ENCODE assay signal across 9 mouse cellular contexts in genomic region chr6:142538503-142538902, GRCm38 (mm10). TPM values are rescaled to one million over a fixed set of nuclear protein-coding genes. Genes with fewer than 3 reads are reported as not detected.
DNase-seq lines count a peak whose midpoint lies in the region; ATAC-seq lines count a peak whose summit lies in the region.
"Had no signal": no experiment of that assay in that cellular context is flagged by ENCODE, and none has a peak within 500 bp of the region (broad histone marks: within the 10 kb centered on the region; RNA-seq: fewer than 3 reads in every experiment).

No protein-coding gene starts in this region.

- H3K27ac ChIP-seq in forebrain, embryonic 12.5 days: no peak overlapping the region

- no peaks in the 10 kb centered on the region for H3K4me1 ChIP-seq in forebrain, embryonic 12.5 days

- H3K9ac ChIP-seq in forebrain, embryonic 12.5 days: no peak overlapping the region

- H3K4me3 ChIP-seq in forebrain, embryonic 12.5 days (replicated peaks): no peak overlapping the region
- H3K4me3 ChIP-seq: erythroblast, embryonic 14.5 days had no signal

- no peaks in the 10 kb centered on the region for H3K9me3 ChIP-seq in forebrain, embryonic 12.5 days

- H3K27me3 ChIP-seq in forebrain, embryonic 12.5 days: no peaks in the 10 kb centered on the region

- no peak for ATAC-seq in forebrain, embryonic 12.5 days (ENCODE audit: low FRiP score)

- WGBS in forebrain, embryonic 12.5 days: 92% methylated on average over 17 of the region's 17 CpGs

- no peaks in the 10 kb centered on the region for H3K36me3 ChIP-seq in forebrain, embryonic 12.5 days (replicated peaks)

- peak; percentile 29 to 42 for DNase-seq in spleen, postnatal 36 days (ENCODE audit: low spot score in 2 of 2)
- no peak for DNase-seq in spleen, postnatal 14 days (ENCODE audit: low spot score in 2 of 2)
- DNase-seq in induced T-regulatory cell, adult 2 months (ENCODE audit: low read depth): peak; percentile 39
- peak; percentile 75 for DNase-seq in lung, postnatal 10 days
- no peak for DNase-seq in layer of hippocampus, adult 11-12 months (ENCODE audit: low spot score)
- no peak for DNase-seq in layer of hippocampus, adult 18-20 months (ENCODE audit: low spot score in 2 of 2)
- no peak for DNase-seq in embryo, embryonic 10 days (ENCODE audit: low spot score)

- no peak overlapping the region for H3K4me2 ChIP-seq in forebrain, embryonic 12.5 days

RNA-seq across cellular contexts. Expression of gene Ldhb, which starts 30.7 kb away (rescaled TPM):
- total RNA-seq in layer of hippocampus, adult 18-20 months (2021): 100 to 1,000 TPM; 589 to 628 TPM
- 422 and 446 TPM in 2 replicates for polyA plus RNA-seq in forebrain, embryonic 12.5 days (2016; fragmentation: Nextera tagmentation; extraction: Ambion mirVana)
- polyA plus RNA-seq: erythroblast, embryonic 14.5 days had no signal

RNA-seq across cellular contexts. Expression of gene Kcnj8, which starts 32.9 kb away (rescaled TPM):
- total RNA-seq in layer of hippocampus, adult 18-20 months (2021): 1 to 10 TPM; 1.6 to 2.2 TPM
- polyA plus RNA-seq in forebrain, embryonic 12.5 days (2016; fragmentation: Nextera tagmentation; extraction: Ambion mirVana): 4.9 and 5.5 TPM in 2 replicates
- polyA plus RNA-seq: erythroblast, embryonic 14.5 days had no signal

Comparison
In these comparisons a context has a peak if more than half of its experiments do, and no peak if none do; other contexts are left out.
1. DNase-seq: peak in spleen, postnatal 36 days (2 of 2), induced T-regulatory cell, adult 2 months (single experiment) and lung, postnatal 10 days (single experiment); none in spleen, postnatal 14 days (0 of 2), layer of hippocampus, adult 11-12 months (single experiment), layer of hippocampus, adult 18-20 months (0 of 2) and embryo, embryonic 10 days (single experiment).